Mouse (Mus musculus): ENCODE measurements at regions not wholly inside any gene's neighbourhood (a gene's known extent, or its start where the extent isn't known, plus 50 kb on each side); places are given as distances from the start of the nearest gene placed in this dataset.

- TF ChIP-seq CTCF (IDR thresholded peaks at IDR 0.05; ENCODE audit: borderline replicate concordance, extremely low read depth, insufficient read depth, insufficient read length) (no peak), POLR2A (IDR thresholded peaks at IDR 0.05; ENCODE audit: borderline replicate concordance, extremely low read depth, insufficient read depth, insufficient read length, poor library complexity, severe bottlenecking) (no peak)
Measured at GRCm38 (mm10) chr7:71247922-71248321, 103.4 kb downstream of the Gm10295 start.

Measured in brain, embryonic 14.5 days (tissue).